Mouse (Mus musculus) small intestine, adult 2 months (tissue): ENCODE results near the gene Nap1l5. TPM values are rescaled to one million over a fixed set of nuclear protein-coding genes. Genes with fewer than 3 reads are reported as not detected.
"Not testable (repeated sequence)": the region's sequence is repeated elsewhere in the genome, so short reads cannot be mapped to it uniquely, and the experiment has no call there.

Source experiments
- H3K27ac ChIP-seq: fragments of 200-500 bp; 2 replicates; pipeline ENCODE4 v1.5.1; 2012; ENCODE audit warnings: low read depth, low read length, control low read depth, inconsistent platforms; ENCODE audit not compliant: insufficient read depth
- H3K27me3 ChIP-seq: fragments of 200-500 bp; 2 replicates; pipeline ENCODE4 v1.6.1; 2012; ENCODE audit warnings: mild to moderate bottlenecking, moderate library complexity, low read length, inconsistent platforms; ENCODE audit not compliant: control insufficient read depth, insufficient read depth
- H3K36me3 ChIP-seq: fragments of 200-500 bp; 2 replicates; pipeline ENCODE4 v1.6.1; 2012; ENCODE audit warnings: mild to moderate bottlenecking, low read length, control low read depth, inconsistent platforms; ENCODE audit not compliant: control insufficient read depth, insufficient read depth
- H3K4me1 ChIP-seq: fragments of 200-500 bp; 2 replicates; pipeline ENCODE4 v1.6.1; 2012; ENCODE audit warnings: low read length, inconsistent platforms, mixed read lengths; ENCODE audit not compliant: control insufficient read depth, insufficient read depth, insufficient read length
- H3K4me3 ChIP-seq: fragments of 200-500 bp; 2 replicates; pipeline ENCODE4 v1.5.1; 2012; ENCODE audit warnings: low read depth, mild to moderate bottlenecking, control low read depth, inconsistent platforms, low read length, moderate library complexity
- CTCF ChIP-seq: fragments of 200-500 bp; IDR thresholded peaks from 2 replicates; pipeline ENCODE4 v1.5.1; 2012; ENCODE audit warnings: low read depth, mild to moderate bottlenecking, control low read depth, inconsistent platforms, low read length, moderate library complexity, mixed read lengths; ENCODE audit not compliant: insufficient replicate concordance, insufficient read length; ENCODE audit errors: extremely low read depth
- POLR2A ChIP-seq: fragments of 200-500 bp; IDR thresholded peaks from 2 replicates; pipeline ENCODE4 v1.6.1; 2012; ENCODE audit warnings: low read depth, mild to moderate bottlenecking, control low read depth, inconsistent platforms, low read length, moderate library complexity
- WGBS: fragments of 180-500 bp; shearing (Covaris S2); methylation state at CpG from one replicate; pipeline ENCODE4 v1.1.7; 2018; 5-methylcytosine and 5-hydroxymethylcytosine counted together
- polyA plus RNA-seq: library from polyadenylated mRNA; depleted of rRNA; stranded (reverse); fragments of >200 nt; gene quantifications from 2 replicates; pipeline ENCODE4 v1.2.3, GENCODE M21; 2012

The Nap1l5 gene
- polyA plus RNA-seq, 1 experiment, result 2.0 TPM

DNA sequence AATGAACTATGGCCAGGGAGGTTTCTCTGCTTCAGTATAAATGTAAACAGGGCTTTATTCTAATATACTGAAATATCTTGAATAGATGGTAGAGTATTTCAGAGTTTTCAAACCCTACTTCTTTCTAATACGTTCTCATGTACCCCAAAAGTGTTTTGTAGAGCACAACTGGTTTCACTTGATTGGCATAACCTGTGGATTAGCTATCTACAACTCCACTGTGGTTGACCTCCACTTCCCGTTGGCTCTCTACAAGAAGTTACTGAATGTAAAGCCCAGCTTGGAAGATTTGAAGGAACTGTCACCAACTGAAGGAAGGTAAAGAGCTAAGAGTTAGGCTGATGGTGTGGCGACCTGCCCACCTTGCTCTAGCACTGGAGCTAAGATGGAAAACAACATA lies 17.0 kb downstream of the Nap1l5 start:
- Histone ChIP-seq H3K4me1 (no peaks in the 10 kb centered on the region), H3K36me3 (peaks cover 34% of the 10 kb centered on the region), H3K27me3 (no peaks in the 10 kb centered on the region), H3K4me3 (no peak overlapping the region), H3K27ac (no peak overlapping the region)
- WGBS, result 90% methylated on average over 3 of the region's 3 CpGs
- TF ChIP-seq CTCF (no peak), POLR2A (no peak)

DNA sequence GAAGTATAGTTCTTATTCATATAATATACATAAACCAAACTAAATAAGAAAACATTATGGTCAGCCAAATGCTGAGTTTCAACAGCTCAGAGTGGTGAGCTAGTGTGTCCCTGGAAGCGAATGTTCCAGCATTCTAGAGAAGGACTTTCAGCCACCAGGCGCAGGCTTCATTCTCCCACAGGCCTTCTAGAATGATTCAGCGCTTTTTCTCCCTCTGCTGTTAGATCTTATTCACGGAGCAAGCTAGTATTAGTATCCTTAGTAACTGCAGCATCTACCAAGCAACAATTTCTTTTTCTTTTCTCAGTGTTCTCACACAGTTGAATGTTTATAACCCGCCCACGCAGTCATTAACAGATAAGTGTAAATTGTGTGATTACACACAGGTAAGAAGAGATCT lies 24.6 kb downstream of the Nap1l5 start:
- Histone ChIP-seq H3K4me1 (no peaks in the 10 kb centered on the region), H3K27me3 (no peaks in the 10 kb centered on the region), H3K4me3 (no peak overlapping the region), H3K27ac (no peak overlapping the region), H3K36me3 (peaks cover 9% of the 10 kb centered on the region)
- TF ChIP-seq POLR2A (no peak), CTCF (no peak)
- 84% methylated on average over 6 of the region's 6 CpGs for WGBS

DNA sequence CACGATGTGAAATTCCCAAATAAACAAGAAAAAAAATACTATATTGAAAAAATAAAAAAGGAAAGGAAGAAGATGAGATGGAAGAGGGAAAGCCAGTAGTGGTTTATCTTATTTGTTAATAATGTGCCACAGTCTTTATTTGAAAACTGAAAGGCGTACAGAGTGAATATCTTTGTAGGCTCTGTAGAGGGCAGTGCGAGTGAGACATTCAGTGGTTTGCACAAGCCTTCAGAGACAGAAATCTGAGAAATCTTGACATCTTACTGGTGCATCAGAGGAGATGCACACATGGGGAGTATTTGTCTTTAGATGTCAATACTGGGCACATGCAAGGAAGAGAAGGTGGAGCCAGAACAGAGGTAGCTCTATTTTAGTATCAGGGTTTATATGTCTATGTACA lies 25.5 kb downstream of the Nap1l5 start:
- 92% methylated on average over 3 of the region's 3 CpGs for WGBS
- H3K4me1 ChIP-seq, result no peaks in the 10 kb centered on the region
- H3K27me3 ChIP-seq, result no peaks in the 10 kb centered on the region
- no peak for TF ChIP-seq POLR2A
- no peak for TF ChIP-seq CTCF
- H3K4me3 ChIP-seq, result no peak overlapping the region
- peaks cover 10% of the 10 kb centered on the region for H3K36me3 ChIP-seq
- no peak overlapping the region for H3K27ac ChIP-seq

DNA sequence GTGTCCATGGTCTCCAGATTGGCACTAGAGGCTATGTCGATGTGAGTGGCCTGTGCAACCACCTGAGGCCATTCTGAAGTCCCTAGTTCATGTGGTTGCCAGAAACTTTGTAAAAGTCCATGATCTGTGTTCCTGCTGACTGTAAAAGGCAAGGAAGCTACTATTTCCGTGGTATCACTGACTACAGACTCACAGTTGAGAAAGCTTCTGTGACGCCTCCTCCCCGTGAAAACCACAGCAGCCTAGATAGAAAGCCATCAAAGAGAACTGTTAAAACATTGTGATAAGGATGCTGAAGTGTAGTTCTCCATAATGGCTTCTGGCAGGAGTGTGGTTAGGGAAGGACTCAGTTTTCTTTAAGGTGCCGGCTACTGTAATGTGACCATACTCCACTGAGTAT lies 26.0 kb downstream of the Nap1l5 start:
- H3K4me3 ChIP-seq, result no peak overlapping the region
- H3K36me3 ChIP-seq, result peaks cover 10% of the 10 kb centered on the region
- no peaks in the 10 kb centered on the region for H3K27me3 ChIP-seq
- WGBS, result 80% methylated on average over 5 of the region's 5 CpGs
- TF ChIP-seq POLR2A, result no peak
- TF ChIP-seq CTCF, result no peak
- no peak overlapping the region for H3K27ac ChIP-seq
- no peaks in the 10 kb centered on the region for H3K4me1 ChIP-seq

DNA sequence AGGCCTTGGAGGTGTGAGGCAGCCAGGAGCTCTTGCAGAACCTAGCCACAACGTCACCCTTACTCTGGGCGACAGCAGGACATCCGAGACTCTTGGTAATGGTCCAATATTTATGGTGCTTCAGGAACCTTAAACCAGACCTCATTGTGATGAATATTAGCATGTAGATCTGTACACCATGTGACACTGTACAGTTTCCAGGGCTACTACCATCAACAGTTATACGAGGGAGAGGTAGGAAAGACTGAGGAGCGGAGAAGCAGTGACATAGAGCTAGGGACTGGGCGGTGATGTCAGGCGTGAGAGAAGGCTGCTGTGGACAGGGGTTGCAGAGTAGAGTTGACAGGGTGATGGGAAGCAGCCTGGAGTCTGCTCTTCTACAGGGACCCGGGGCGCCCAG lies 26.9 kb downstream of the Nap1l5 start:
- H3K27me3 ChIP-seq, result no peaks in the 10 kb centered on the region
- H3K4me1 ChIP-seq, result no peaks in the 10 kb centered on the region
- H3K4me3 ChIP-seq, result no peak overlapping the region
- peaks cover 8% of the 10 kb centered on the region for H3K36me3 ChIP-seq
- WGBS, result 93% methylated on average over 9 of the region's 9 CpGs
- H3K27ac ChIP-seq, result no peak overlapping the region
- TF ChIP-seq CTCF (no peak), POLR2A (no peak)

DNA sequence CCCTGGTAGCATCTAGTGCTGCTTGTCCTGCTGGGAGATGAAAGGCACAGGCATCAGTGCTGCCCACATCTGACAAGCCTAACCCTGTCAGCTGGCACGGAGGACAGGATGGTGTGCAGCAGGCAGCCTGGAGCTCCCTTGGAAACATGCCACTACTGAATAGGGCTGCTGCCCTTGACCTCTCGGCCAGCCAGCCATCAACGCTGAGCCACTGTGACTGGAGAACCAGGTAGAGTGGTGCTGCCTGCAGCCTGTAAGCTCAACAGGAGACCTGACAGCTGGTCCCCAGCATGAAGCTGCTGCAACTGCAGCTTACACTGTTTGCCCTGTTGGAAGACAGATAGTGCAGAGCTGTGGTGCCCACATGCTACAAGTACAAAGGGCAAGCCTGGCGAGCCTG lies 27.3 kb downstream of the Nap1l5 start:
- Histone ChIP-seq H3K27me3 (no peaks in the 10 kb centered on the region), H3K27ac (no peak overlapping the region), H3K36me3 (peaks cover 11% of the 10 kb centered on the region), H3K4me1 (no peaks in the 10 kb centered on the region), H3K4me3 (no peak overlapping the region)
- TF ChIP-seq POLR2A, result no peak
- TF ChIP-seq CTCF, result no peak
- WGBS, result 68% methylated on average over 4 of the region's 4 CpGs

DNA sequence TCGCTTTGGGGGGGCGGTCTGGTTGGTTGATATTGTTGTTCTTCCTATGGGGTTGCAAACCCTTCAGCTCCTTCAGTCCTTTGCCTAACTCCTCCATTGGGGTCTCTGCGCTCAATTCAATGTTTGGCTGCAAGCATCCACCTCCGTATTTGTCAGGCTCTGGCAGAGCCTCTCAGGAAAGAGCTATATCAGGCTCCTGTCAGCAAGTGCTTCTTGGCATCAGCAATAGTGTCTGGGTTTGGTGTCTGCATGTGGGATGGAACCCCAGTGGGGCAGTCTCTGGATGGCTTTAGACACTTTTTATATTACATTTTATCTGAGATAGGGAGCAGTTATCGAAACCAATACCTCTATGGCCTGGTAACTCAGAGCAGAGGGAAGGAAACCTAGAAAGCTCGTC lies 39.0 kb downstream of the Nap1l5 start:
- not testable (repeated sequence) for H3K27me3 ChIP-seq, H3K4me3 ChIP-seq, H3K36me3 ChIP-seq, H3K27ac ChIP-seq, H3K4me1 ChIP-seq
- WGBS, result 94% methylated on average over 6 of the region's 6 CpGs

DNA sequence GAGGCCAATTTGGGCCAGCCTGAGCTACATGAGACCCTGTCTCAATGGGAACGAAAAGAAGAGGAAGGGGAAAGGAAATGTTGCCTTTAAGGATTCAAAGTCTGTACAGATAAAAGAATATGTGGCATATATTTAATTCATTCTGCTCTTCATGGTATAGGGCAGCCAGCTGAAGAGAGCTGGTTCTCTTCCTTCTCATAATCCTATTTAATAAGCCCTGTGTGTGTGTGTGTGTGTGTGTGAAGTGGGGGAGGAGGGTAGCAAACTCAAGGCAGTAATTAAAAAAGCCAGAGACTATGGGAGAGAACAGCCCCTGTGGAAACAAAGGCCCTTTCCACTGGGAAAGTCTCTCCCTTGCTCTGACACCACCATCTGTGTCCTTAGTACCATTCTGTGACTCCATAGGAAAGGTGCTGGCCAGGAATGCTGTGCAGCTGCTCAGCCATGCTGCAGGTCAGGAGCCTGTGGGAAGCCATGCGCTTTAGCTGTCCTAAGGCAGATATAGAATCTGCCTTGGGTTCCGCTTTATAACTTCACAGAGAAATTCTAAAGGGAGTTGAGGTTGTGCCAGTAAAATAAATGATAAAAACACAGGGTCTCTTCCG lies 43.1 kb downstream of the Nap1l5 start:
- WGBS, result 92% methylated on average over 4 of the region's 4 CpGs
- Histone ChIP-seq H3K27me3 (no peaks in the 10 kb centered on the region), H3K4me3 (no peak overlapping the region), H3K36me3 (peaks cover 17% of the 10 kb centered on the region), H3K4me1 (no peaks in the 10 kb centered on the region), H3K27ac (no peak overlapping the region)
- TF ChIP-seq CTCF (no peak), POLR2A (no peak)
